Mouse (Mus musculus): ENCODE results near the gene Cyp4f17.

- TF ChIP-seq POLR2A (IDR thresholded peaks at IDR 0.05; ENCODE audit: control insufficient read depth, extremely low read depth, insufficient read depth, low read length, poor library complexity) = no peak
- TF ChIP-seq CTCF (IDR thresholded peaks at IDR 0.05; ENCODE audit: borderline replicate concordance, control insufficient read depth, extremely low read depth, insufficient read depth, low read length, poor library complexity) = no peak
Observed at GRCm38 (mm10) chr17:32505851-32506728, at the start of gene Cyp4f17.

All from thymus, adult 2 months (tissue).